Mouse (Mus musculus): ENCODE results near the gene Egflam. TPM values are rescaled to one million over a fixed set of nuclear protein-coding genes. Genes with fewer than 3 reads are reported as not detected.

Egflam gene
- polyA plus RNA-seq, 1 experiment from 2014 or later, result 5.8 TPM

DNA sequence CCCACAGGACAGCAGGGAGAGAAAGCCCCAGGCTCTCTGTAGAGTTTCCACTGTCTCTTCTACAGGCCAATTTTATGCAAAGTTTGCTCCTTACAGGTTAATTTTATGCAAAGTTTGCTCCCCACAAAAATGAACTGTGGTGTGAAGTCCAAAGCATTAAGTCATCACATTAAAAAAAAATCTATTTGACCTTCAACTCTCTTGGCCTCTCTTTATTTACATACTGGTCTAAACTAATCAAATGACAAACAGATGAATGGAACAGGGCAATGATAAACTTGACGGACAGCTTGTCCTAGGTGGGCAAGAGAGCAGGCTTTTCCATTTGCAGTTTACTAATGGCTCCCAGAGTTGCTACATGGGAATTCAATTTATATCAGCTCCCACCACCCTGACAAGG lies 98.3 kb downstream of the Egflam start:
- Histone ChIP-seq H3K27ac (ENCODE audit: low read length) (no peak overlapping the region), H3K9me3 (ENCODE audit: control insufficient read depth, low read length) (no peaks in the 10 kb centered on the region), H3K9ac (replicated peaks; ENCODE audit: low read depth, low read length) (no peak overlapping the region), H3K4me3 (replicated peaks; ENCODE audit: low read length) (no peak overlapping the region), H3K27me3 (replicated peaks; ENCODE audit: control insufficient read depth, insufficient read depth, low read length) (no peaks in the 10 kb centered on the region), H3K4me1 (replicated peaks; ENCODE audit: control insufficient read depth, insufficient read depth, low read length) (no peaks in the 10 kb centered on the region), H3K36me3 (ENCODE audit: control insufficient read depth, insufficient read depth) (no peaks in the 10 kb centered on the region), H3K4me2 (ENCODE audit: low read length) (no peak overlapping the region)
- no peak for ATAC-seq
- 85% methylated on average over 1 of the region's 1 CpGs for WGBS

DNA sequence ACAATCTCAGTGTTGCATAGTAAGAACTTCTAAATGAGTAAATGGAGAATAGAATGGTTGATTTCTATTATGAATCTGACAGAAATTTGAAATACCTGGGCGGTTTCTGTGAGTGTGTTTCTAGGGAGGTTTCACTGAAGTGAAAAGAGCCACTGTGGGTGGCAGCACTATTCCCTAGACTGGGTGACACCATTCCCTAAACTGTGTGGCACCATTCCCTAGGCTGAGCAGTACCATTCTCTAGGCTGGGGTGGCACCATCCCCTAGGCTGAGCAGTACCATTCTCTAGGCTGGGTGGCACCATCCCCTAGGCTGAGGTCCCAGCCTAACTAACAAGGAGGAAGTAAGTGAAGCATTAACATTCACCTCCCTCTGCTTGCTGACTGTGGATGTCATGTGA lies 103.0 kb downstream of the Egflam start:
- no peaks in the 10 kb centered on the region for H3K9me3 ChIP-seq (ENCODE audit: control insufficient read depth, low read length)
- no peak overlapping the region for H3K9ac ChIP-seq (replicated peaks; ENCODE audit: low read depth, low read length)
- H3K4me1 ChIP-seq (replicated peaks; ENCODE audit: control insufficient read depth, insufficient read depth, low read length), result no peaks in the 10 kb centered on the region
- H3K4me3 ChIP-seq (replicated peaks; ENCODE audit: low read length), result no peak overlapping the region
- no peak for ATAC-seq
- WGBS, result 96% methylated on average over 1 of the region's 1 CpGs
- no peaks in the 10 kb centered on the region for H3K36me3 ChIP-seq (ENCODE audit: control insufficient read depth, insufficient read depth)
- H3K4me2 ChIP-seq (ENCODE audit: low read length), result no peak overlapping the region
- H3K27ac ChIP-seq (ENCODE audit: low read length), result no peak overlapping the region
- H3K27me3 ChIP-seq (replicated peaks; ENCODE audit: control insufficient read depth, insufficient read depth, low read length), result no peaks in the 10 kb centered on the region

DNA sequence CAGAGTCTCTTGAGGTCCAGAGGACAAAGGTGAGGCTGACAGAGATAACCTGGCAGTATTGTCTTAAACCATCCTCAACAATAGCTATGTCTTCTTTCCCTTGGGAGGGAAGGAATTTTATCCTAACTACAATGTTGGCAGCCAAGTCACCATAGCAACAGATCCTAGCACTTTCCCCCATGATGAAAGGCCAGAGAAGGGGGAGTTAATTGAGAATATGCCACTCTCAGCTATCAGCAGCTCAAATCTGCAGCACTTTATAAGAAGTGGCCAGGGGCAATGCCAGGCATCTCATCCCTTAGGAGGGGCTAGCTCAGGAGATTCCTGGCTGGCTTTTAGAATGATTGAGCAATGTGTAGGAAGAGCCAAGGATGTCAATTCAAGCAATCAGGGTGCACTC lies 105.3 kb downstream of the Egflam start:
- Histone ChIP-seq H3K4me2 (ENCODE audit: low read length) (no peak overlapping the region), H3K27ac (ENCODE audit: low read length) (no peak overlapping the region), H3K27me3 (replicated peaks; ENCODE audit: control insufficient read depth, insufficient read depth, low read length) (no peaks in the 10 kb centered on the region), H3K36me3 (ENCODE audit: control insufficient read depth, insufficient read depth) (no peaks in the 10 kb centered on the region), H3K4me1 (replicated peaks; ENCODE audit: control insufficient read depth, insufficient read depth, low read length) (no peaks in the 10 kb centered on the region), H3K9me3 (ENCODE audit: control insufficient read depth, low read length) (no peaks in the 10 kb centered on the region), H3K4me3 (replicated peaks; ENCODE audit: low read length) (no peak overlapping the region), H3K9ac (replicated peaks; ENCODE audit: low read depth, low read length) (no peak overlapping the region)
- peak; percentile 38; the same call in 1 of the 2 replicates for ATAC-seq

DNA sequence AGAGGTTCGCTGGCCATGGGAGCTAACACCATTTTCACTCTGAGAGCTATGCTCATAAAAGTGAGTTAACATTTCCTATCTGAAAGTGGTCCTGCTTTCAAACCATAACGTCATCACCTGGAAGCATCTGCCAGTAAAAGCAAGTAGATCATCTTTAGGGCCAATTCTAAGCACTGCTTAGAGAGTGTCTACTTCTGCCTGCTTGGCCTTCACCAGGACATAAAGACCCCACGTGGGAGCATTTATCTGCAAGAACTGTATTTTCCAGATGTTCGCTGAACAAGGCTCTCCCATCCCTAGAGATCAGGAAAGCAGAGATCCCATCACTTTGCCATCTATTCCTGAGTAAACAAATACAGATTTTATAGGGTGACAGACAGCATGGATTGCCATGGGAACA lies 108.2 kb downstream of the Egflam start:
- ATAC-seq, result no peak

DNA sequence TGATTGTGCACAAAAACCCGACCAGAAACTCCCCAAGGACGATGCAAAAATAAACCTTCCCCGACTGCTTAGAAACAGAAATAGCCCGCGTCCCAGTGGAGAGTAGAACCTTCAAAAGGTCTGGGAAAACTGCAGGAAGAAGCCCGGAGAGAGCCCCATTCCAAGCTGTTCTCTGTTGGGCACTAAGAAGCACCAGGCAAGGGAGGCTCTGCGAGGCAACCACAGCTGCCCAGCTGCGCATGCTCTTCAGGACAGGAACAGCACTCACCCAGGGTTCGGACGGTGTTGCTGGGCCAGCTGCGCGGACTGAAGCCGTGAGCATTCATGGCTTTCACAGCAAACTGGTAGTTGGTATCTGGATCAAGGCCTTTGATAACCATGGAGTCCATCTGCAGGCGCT lies 108.7 kb downstream of the Egflam start:
- no peak for ATAC-seq
- Histone ChIP-seq H3K9ac (replicated peaks; ENCODE audit: low read depth, low read length) (no peak overlapping the region), H3K4me1 (replicated peaks; ENCODE audit: control insufficient read depth, insufficient read depth, low read length) (no peaks in the 10 kb centered on the region), H3K9me3 (ENCODE audit: control insufficient read depth, low read length) (no peaks in the 10 kb centered on the region), H3K4me2 (ENCODE audit: low read length) (no peak overlapping the region), H3K27me3 (replicated peaks; ENCODE audit: control insufficient read depth, insufficient read depth, low read length) (no peaks in the 10 kb centered on the region), H3K36me3 (ENCODE audit: control insufficient read depth, insufficient read depth) (no peaks in the 10 kb centered on the region), H3K4me3 (replicated peaks; ENCODE audit: low read length) (no peak overlapping the region), H3K27ac (ENCODE audit: low read length) (no peak overlapping the region)
- 77% methylated on average over 14 of the region's 14 CpGs for WGBS

More for the DNA sequence above, 108.2 kb downstream of the Egflam start:
- 87% methylated on average over 4 of the region's 4 CpGs for WGBS
- H3K4me3 ChIP-seq (replicated peaks; ENCODE audit: low read length), result no peak overlapping the region
- H3K27ac ChIP-seq (ENCODE audit: low read length), result no peak overlapping the region
- no peak overlapping the region for H3K9ac ChIP-seq (replicated peaks; ENCODE audit: low read depth, low read length)
- no peaks in the 10 kb centered on the region for H3K36me3 ChIP-seq (ENCODE audit: control insufficient read depth, insufficient read depth)
- H3K27me3 ChIP-seq (replicated peaks; ENCODE audit: control insufficient read depth, insufficient read depth, low read length), result no peaks in the 10 kb centered on the region
- H3K9me3 ChIP-seq (ENCODE audit: control insufficient read depth, low read length), result no peaks in the 10 kb centered on the region
- H3K4me2 ChIP-seq (ENCODE audit: low read length), result no peak overlapping the region
- no peaks in the 10 kb centered on the region for H3K4me1 ChIP-seq (replicated peaks; ENCODE audit: control insufficient read depth, insufficient read depth, low read length)

DNA sequence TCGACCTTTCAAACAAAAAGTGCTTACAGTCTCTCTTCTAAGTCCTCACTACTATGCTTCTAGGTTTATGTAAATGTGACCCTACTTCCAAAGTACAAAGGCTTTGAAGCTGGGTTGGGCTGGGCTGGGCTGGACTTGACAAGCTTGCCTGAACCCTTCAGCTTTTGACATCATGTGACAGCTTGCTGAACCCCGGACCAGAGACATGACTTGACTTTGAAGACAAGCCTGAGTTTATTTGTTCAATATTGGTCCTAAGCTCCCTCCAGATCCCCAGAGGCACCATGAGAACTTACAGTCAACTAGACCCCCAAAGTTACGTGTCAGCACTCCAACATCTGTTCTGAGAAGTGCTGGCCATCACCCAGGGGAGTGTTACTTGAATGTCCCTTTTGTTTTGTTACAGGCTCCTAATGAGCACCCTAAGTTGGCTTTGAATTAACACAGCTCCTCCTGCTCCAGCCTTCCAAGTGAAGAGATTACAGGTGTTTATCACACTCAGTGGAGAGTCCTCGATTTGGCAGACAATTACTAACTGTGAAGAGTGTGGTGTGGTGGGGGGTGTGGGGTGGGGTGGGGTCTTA lies 109.3 kb downstream of the Egflam start:
- Histone ChIP-seq H3K9me3 (ENCODE audit: control insufficient read depth, low read length) (no peaks in the 10 kb centered on the region), H3K27ac (ENCODE audit: low read length) (no peak overlapping the region), H3K9ac (replicated peaks; ENCODE audit: low read depth, low read length) (no peak overlapping the region), H3K27me3 (replicated peaks; ENCODE audit: control insufficient read depth, insufficient read depth, low read length) (no peaks in the 10 kb centered on the region), H3K36me3 (ENCODE audit: control insufficient read depth, insufficient read depth) (no peaks in the 10 kb centered on the region), H3K4me2 (ENCODE audit: low read length) (no peak overlapping the region), H3K4me1 (replicated peaks; ENCODE audit: control insufficient read depth, insufficient read depth, low read length) (no peaks in the 10 kb centered on the region), H3K4me3 (replicated peaks; ENCODE audit: low read length) (no peak overlapping the region)
- 42% methylated on average over 4 of the region's 4 CpGs for WGBS
- ATAC-seq, result no peak

DNA sequence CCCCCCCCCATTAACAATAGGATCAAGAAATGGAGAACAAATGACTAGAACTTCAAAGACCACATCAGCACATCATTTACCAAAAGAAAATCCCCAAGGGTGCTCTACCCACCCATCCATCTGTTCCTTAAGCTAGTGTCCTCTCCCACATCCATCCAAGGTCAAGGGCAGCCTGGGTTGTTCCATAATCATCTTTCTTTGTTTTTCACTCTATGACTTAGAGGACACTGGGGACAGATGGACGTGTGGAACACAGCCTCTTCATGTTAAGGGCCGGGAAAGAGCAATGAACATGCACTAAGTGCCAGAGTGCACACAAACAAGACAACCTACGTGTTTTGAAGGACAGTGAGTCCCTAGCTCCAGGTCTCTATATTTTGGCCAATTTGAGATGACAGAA lies 110.3 kb downstream of the Egflam start:
- Histone ChIP-seq H3K4me3 (replicated peaks; ENCODE audit: low read length) (no peak overlapping the region), H3K36me3 (ENCODE audit: control insufficient read depth, insufficient read depth) (no peaks in the 10 kb centered on the region), H3K4me1 (replicated peaks; ENCODE audit: control insufficient read depth, insufficient read depth, low read length) (no peaks in the 10 kb centered on the region), H3K27me3 (replicated peaks; ENCODE audit: control insufficient read depth, insufficient read depth, low read length) (no peaks in the 10 kb centered on the region), H3K9ac (replicated peaks; ENCODE audit: low read depth, low read length) (no peak overlapping the region), H3K4me2 (ENCODE audit: low read length) (no peak overlapping the region), H3K9me3 (ENCODE audit: control insufficient read depth, low read length) (no peaks in the 10 kb centered on the region), H3K27ac (ENCODE audit: low read length) (no peak overlapping the region)
- ATAC-seq, result no peak
- WGBS, result 85% methylated on average over 3 of the region's 3 CpGs

DNA sequence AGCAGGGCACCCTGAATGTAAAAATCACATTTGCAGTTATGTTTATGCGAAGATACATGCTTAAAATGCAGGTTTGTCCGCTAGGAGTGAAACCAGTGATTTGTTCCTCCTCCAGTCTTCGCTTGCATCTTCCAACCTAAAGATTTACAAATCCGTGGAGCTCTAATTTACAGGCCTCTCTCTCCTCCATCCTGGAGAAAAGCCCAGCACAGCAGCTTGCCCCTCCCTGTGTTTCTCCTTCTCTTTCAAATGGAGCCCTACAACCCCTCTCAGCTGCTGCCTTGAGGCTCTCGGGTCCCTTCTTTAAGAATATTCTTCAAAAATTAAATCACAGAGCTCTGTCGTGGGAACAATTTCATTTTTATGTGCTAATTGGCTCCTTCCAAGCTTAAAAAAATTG lies 116.6 kb downstream of the Egflam start:
- no peak overlapping the region for H3K4me2 ChIP-seq (ENCODE audit: low read length)
- WGBS, result 54% methylated on average over 6 of the region's 6 CpGs
- ATAC-seq, result no peak
- no peak overlapping the region for H3K27ac ChIP-seq (ENCODE audit: low read length)
- no peaks in the 10 kb centered on the region for H3K27me3 ChIP-seq (replicated peaks; ENCODE audit: control insufficient read depth, insufficient read depth, low read length)
- H3K9me3 ChIP-seq (ENCODE audit: control insufficient read depth, low read length), result no peaks in the 10 kb centered on the region
- no peak overlapping the region for H3K4me3 ChIP-seq (replicated peaks; ENCODE audit: low read length)
- no peaks in the 10 kb centered on the region for H3K36me3 ChIP-seq (ENCODE audit: control insufficient read depth, insufficient read depth)
- H3K9ac ChIP-seq (replicated peaks; ENCODE audit: low read depth, low read length), result no peak overlapping the region
- H3K4me1 ChIP-seq (replicated peaks; ENCODE audit: control insufficient read depth, insufficient read depth, low read length), result no peaks in the 10 kb centered on the region

DNA sequence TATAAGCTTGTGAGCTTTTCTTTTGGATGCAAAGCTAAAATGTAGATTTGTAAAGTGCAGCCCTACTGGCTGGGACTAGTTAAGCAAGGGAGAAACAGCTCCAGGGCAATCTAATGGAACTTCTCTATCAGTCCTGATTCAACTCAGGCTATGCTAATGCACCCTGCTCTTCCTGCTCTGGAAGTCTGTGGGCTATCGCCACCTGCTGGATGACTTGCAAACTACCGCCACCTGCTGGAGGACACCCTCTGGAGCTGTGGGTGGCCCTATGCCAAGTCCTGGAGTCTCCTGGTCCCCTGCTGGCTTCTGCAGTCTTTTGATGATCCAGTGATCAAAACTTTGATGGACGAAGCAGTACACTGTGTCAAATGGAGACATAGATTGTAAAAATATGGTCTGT lies 134.4 kb downstream of the Egflam start:
- ATAC-seq, result peak; percentile 77
- no peak overlapping the region for H3K4me2 ChIP-seq (ENCODE audit: low read length)

DNA sequence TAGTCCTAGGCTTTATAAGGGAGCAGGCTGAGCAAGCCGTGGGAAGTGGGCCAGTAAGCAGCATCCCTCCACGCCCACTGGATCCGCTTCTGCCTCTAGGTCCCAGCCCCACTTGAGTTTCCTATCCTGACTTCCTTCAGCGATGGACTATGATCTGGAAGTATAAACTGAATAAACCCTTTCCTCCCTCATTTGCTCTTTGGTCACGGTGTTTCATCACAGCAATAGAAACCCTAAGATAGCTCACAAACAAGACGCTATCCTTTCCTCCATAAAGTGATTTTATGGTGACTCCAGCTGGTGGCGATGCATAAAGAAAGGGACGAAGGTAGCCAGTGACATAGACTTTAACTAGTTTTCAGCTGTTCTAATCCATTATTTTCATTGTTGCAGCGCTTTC lies 134.9 kb downstream of the Egflam start:
- H3K4me2 ChIP-seq (ENCODE audit: low read length), result no peak overlapping the region
- ATAC-seq, result no peak

More for the DNA sequence above, 134.4 kb downstream of the Egflam start:
- Histone ChIP-seq H3K36me3 (ENCODE audit: control insufficient read depth, insufficient read depth) (no peaks in the 10 kb centered on the region), H3K27me3 (replicated peaks; ENCODE audit: control insufficient read depth, insufficient read depth, low read length) (no peaks in the 10 kb centered on the region), H3K9me3 (ENCODE audit: control insufficient read depth, low read length) (no peaks in the 10 kb centered on the region), H3K4me3 (replicated peaks; ENCODE audit: low read length) (no peak overlapping the region), H3K27ac (ENCODE audit: low read length) (no peak overlapping the region), H3K4me1 (replicated peaks; ENCODE audit: control insufficient read depth, insufficient read depth, low read length) (no peaks in the 10 kb centered on the region), H3K9ac (replicated peaks; ENCODE audit: low read depth, low read length) (no peak overlapping the region)
- 2% methylated on average over 3 of the region's 3 CpGs for WGBS

More for the DNA sequence above, 134.9 kb downstream of the Egflam start:
- 94% methylated on average over 9 of the region's 9 CpGs for WGBS
- H3K4me3 ChIP-seq (replicated peaks; ENCODE audit: low read length), result no peak overlapping the region
- no peaks in the 10 kb centered on the region for H3K4me1 ChIP-seq (replicated peaks; ENCODE audit: control insufficient read depth, insufficient read depth, low read length)
- H3K9me3 ChIP-seq (ENCODE audit: control insufficient read depth, low read length), result no peaks in the 10 kb centered on the region
- no peaks in the 10 kb centered on the region for H3K27me3 ChIP-seq (replicated peaks; ENCODE audit: control insufficient read depth, insufficient read depth, low read length)
- no peak overlapping the region for H3K27ac ChIP-seq (ENCODE audit: low read length)
- no peak overlapping the region for H3K9ac ChIP-seq (replicated peaks; ENCODE audit: low read depth, low read length)
- H3K36me3 ChIP-seq (ENCODE audit: control insufficient read depth, insufficient read depth), result no peaks in the 10 kb centered on the region
